Mouse (Mus musculus) kidney, postnatal 25 days (tissue): ENCODE results near the gene Irak1bp1.
A peak's percentile ranks its signal among the peaks of the same experiment; 100 is the strongest.

Experiments
- DNase-seq, 2 experiments: peaks; one replicate each; pipeline ENCODE4 v3.0.0; 2021; ENCODE audit warnings: mixed read lengths in 2 of 2

The Irak1bp1 gene

GRCm38 (mm10) chr9:82884177-82884576 lies 54.8 kb downstream of the Irak1bp1 start:
- DNase-seq: peak in 1 of 2 experiments; percentile 14

- no peak for DNase-seq
These were observed 59.3 kb downstream of the Irak1bp1 start for GRCm38 (mm10) chr9:82888645-82889044.
